Mouse (Mus musculus) liver, embryonic 14.5 days (tissue): ENCODE measurements around the gene Gzme. TPM values are rescaled to one million over a fixed set of nuclear protein-coding genes. Genes with fewer than 3 reads are reported as not detected.
A peak's percentile ranks its signal among the peaks of the same experiment; 100 is the strongest.
"Not testable (repeated sequence)": the region's sequence is repeated elsewhere in the genome, so short reads cannot be mapped to it uniquely, and the experiment has no call there.

Experiments used
- ATAC-seq: fragments of 200-750 bp; cut with Nextera tagmentation; 2 replicates; pipeline ENCODE4 v1.8.0; 2017; ENCODE audit warnings: moderate number of reproducible peaks, mild to moderate bottlenecking, moderate library complexity; ENCODE audit not compliant: insufficient read depth
- DNase-seq, 3 experiments: peaks; one replicate each; pipeline ENCODE4 v3.0.0-alpha.2; 2012 to 2013; ENCODE audit warnings: low read depth in 3 of 3, low spot score in 3 of 3
- H3K27ac ChIP-seq: fragments of 300-500 bp; sonication (generic); 2 replicates; pipeline ENCODE4 v1.5.1; 2014; ENCODE audit warnings: moderate library complexity, mild to moderate bottlenecking, control low read depth, inconsistent platforms
- H3K27me3 ChIP-seq: fragments of 300-500 bp; sonication (generic); 2 replicates; pipeline ENCODE4 v1.6.1; 2014; ENCODE audit warnings: mild to moderate bottlenecking, low read length, moderate library complexity; ENCODE audit not compliant: control insufficient read depth, insufficient read depth
- H3K36me3 ChIP-seq: fragments of 300-500 bp; sonication (generic); replicated peaks from 2 replicates; pipeline ENCODE4 v1.6.1; 2014; ENCODE audit warnings: low read depth; ENCODE audit not compliant: control insufficient read depth, insufficient read depth
- H3K4me1 ChIP-seq, 2 experiments: fragments of 200-500 bp in 1 of 2; fragments of 300-500 bp in 1 of 2; sonication (generic) in 1 of 2; replicated peaks; 2 replicates each; pipeline ENCODE4 v1.6.1; 2012 to 2014; ENCODE audit warnings: antibody characterized with exemption in 1 of 2, inconsistent platforms in 1 of 2, low read length in 1 of 2; ENCODE audit not compliant: control insufficient read depth in 2 of 2, insufficient read depth in 2 of 2
- H3K4me2 ChIP-seq: fragments of 300-500 bp; sonication (generic); 2 replicates; pipeline ENCODE4 v1.6.1; 2014; ENCODE audit warnings: low read depth, mild to moderate bottlenecking, control low read depth, moderate library complexity
- H3K4me3 ChIP-seq, 2 experiments: fragments of 200-500 bp in 1 of 2; fragments of 300-500 bp in 1 of 2; sonication (generic) in 1 of 2; 2 replicates each; pipeline ENCODE4 v1.5.1; 2012 to 2014; ENCODE audit warnings: low read depth in 2 of 2, low read length in 2 of 2, mild to moderate bottlenecking in 2 of 2, control low read depth in 1 of 2, inconsistent platforms in 1 of 2, moderate library complexity in 1 of 2; ENCODE audit not compliant: insufficient read depth in 1 of 2
- H3K9ac ChIP-seq: fragments of 300-500 bp; sonication (generic); replicated peaks from 2 replicates; pipeline ENCODE4 v1.6.1; 2014; ENCODE audit warnings: mild to moderate bottlenecking, control low read depth, moderate library complexity
- H3K9me3 ChIP-seq: fragments of 300-500 bp; sonication (generic); 2 replicates; pipeline ENCODE4 v1.6.1; 2016; ENCODE audit warnings: low read length, mixed read lengths; ENCODE audit not compliant: control insufficient read depth
- CTCF ChIP-seq: IDR thresholded peaks from 2 replicates; pipeline ENCODE4 v1.5.1; 2016; ENCODE audit warnings: antibody characterized with exemption, low read depth, control low read depth
- EP300 ChIP-seq: IDR thresholded peaks from 2 replicates; pipeline ENCODE4 v1.6.1; 2016; ENCODE audit warnings: antibody characterized with exemption, low read depth
- WGBS: fragments of 180-500 bp; shearing (Covaris S2); extraction: QIAGEN DNeasy Blood & Tissue Kit; methylation state at CpG from one replicate; pipeline ENCODE4 v1.1.7; 2014; ENCODE audit not compliant: insufficient replicate concordance; 5-methylcytosine and 5-hydroxymethylcytosine counted together
- polyA plus RNA-seq, 2 experiments: library from polyadenylated mRNA; depleted of rRNA in 1 of 2; stranded (reverse) in 1 of 2; unstranded in 1 of 2; fragments of >200 nt; fragmentation: Nextera tagmentation in 1 of 2; extraction: Ambion mirVana in 1 of 2; gene quantifications; 2 replicates each; pipeline versions ENCODE4 v1.2.1 to v1.2.3; 2012 to 2014

The Gzme gene
- polyA plus RNA-seq, 2 experiments: not detected

DNA sequence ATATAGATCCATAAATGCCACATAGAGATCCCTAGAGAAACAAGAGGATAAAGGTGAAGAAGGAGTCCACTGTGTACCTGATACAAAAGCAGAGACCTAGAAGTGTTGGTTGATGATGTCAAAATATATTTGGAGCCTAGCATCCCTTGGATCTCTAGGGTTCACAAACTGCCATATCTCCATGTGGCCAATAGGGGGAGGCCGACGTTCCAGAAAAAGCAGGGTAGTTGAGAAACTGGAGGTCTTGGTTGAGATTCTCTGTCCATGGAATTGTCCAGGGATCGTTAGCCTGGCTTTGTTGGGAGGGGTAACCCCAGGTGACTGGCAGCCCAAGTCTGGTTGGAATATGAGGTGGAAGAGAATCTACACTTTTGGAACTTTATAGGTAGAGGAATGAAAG lies 7.9 kb upstream of the Gzme start:
- no peak overlapping the region for H3K4me2 ChIP-seq
- no peak overlapping the region for H3K9ac ChIP-seq
- 27% methylated on average over 3 of the region's 3 CpGs for WGBS
- no peaks in the 10 kb centered on the region for H3K4me1 ChIP-seq
- no peaks in the 10 kb centered on the region for H3K27me3 ChIP-seq
- no peak overlapping the region for H3K4me3 ChIP-seq
- no peak overlapping the region for H3K27ac ChIP-seq
- no peak for DNase-seq
- TF ChIP-seq CTCF: peak; percentile 52
- no peak for TF ChIP-seq EP300
- no peaks in the 10 kb centered on the region for H3K9me3 ChIP-seq
- H3K36me3 ChIP-seq: no peaks in the 10 kb centered on the region
- no peak for ATAC-seq

- Histone ChIP-seq H3K9me3 (no peaks in the 10 kb centered on the region), H3K4me3 (no peak overlapping the region), H3K27me3 (no peaks in the 10 kb centered on the region), H3K27ac (no peak overlapping the region), H3K4me2 (no peak overlapping the region), H3K4me1 (no peaks in the 10 kb centered on the region), H3K36me3 (no peaks in the 10 kb centered on the region), H3K9ac (no peak overlapping the region)
- ATAC-seq: no peak
- 62% methylated on average over 3 of the region's 3 CpGs for WGBS
- no peak for TF ChIP-seq CTCF
- DNase-seq: no peak
Observed at GRCm38 (mm10) chr14:56123516-56123915, 3.1 kb upstream of the Gzme start.

DNA sequence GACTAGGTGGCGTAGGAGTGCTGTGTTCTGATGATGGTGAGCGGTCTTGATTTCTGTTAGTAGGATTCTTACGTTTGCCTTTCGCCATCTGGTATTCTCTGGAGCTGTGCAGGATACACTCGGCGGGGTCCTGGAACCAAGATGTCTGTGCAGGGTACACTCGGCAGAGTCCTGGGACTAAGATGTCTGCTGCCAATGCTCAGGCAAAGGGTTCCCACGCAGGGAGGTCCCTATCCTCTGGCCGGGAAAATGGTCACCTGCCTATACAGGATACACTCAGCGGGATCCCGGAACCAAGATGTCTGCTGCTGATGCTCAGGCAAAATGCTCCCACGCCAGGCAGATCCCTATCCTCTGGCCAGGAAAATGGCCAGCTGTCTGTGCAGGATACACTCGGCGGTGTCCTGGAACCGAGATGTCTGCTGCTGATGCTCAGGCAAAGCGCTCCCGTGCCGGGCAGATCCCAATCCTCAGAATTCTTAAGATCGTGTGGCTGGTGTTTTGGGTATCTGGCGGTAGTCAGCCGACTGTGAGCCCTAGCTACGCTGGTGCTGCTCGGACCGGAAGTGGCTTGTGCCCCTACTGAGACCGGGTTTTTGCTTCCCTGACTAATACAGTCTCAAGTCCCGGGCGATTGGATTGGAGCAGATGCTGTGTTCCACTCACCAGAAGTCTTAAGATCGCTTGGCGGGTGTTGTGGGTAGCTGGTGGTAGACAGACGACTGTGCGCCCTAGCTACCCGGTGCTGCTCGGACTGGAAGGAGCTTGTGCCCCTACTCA lies 4.7 kb downstream of the Gzme start:
- not testable (repeated sequence) for H3K9me3 ChIP-seq, DNase-seq, H3K36me3 ChIP-seq, H3K27ac ChIP-seq, H3K9ac ChIP-seq, H3K4me3 ChIP-seq, H3K4me2 ChIP-seq, H3K4me1 ChIP-seq, H3K27me3 ChIP-seq, ATAC-seq
- WGBS: 69% methylated on average over 33 of the region's 33 CpGs

- H3K4me1 ChIP-seq: no peaks in the 10 kb centered on the region
- no peak overlapping the region for H3K27ac ChIP-seq
- H3K9me3 ChIP-seq: no peaks in the 10 kb centered on the region
- H3K4me2 ChIP-seq: no peak overlapping the region
- no peaks in the 10 kb centered on the region for H3K27me3 ChIP-seq
- TF ChIP-seq CTCF (no peak), EP300 (no peak)
- WGBS: 64% methylated on average over 13 of the region's 13 CpGs
- ATAC-seq (no peak), DNase-seq (no peak)
- no peak overlapping the region for H3K9ac ChIP-seq
- no peaks in the 10 kb centered on the region for H3K36me3 ChIP-seq
- no peak overlapping the region for H3K4me3 ChIP-seq
Observed at GRCm38 (mm10) chr14:56105447-56106180, 14.8 kb downstream of the Gzme start.

DNA sequence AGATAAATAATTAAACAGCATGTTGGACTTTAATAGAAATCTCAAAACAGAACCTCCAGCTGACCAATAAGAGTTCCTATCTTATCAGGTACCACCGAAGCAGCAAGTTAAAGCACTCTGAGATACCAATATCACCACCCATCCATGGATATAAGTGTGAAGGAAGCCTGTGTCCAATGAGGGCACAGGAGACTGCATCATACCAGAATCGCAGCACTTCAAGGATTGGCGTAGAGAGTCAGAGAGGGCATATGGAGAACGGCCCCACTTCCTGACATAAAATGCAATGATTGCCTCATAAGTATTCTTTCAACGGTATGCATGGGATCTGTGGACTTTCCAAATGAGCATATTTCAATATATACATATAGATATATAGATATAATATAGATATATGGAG lies 15.4 kb downstream of the Gzme start:
- Histone ChIP-seq H3K36me3 (no peaks in the 10 kb centered on the region), H3K9ac (no peak overlapping the region), H3K4me2 (no peak overlapping the region), H3K27ac (no peak overlapping the region), H3K9me3 (no peaks in the 10 kb centered on the region), H3K4me1 (no peaks in the 10 kb centered on the region), H3K4me3 (no peak overlapping the region), H3K27me3 (no peaks in the 10 kb centered on the region)
- ATAC-seq (no peak), DNase-seq (no peak)
- 56% methylated on average over 5 of the region's 5 CpGs for WGBS
- no peak for TF ChIP-seq EP300
- no peak for TF ChIP-seq CTCF
